Mouse (Mus musculus) thymus, adult 2 months (tissue): ENCODE measurements around the gene Adprhl1. TPM values are rescaled to one million over a fixed set of nuclear protein-coding genes. Genes with fewer than 3 reads are reported as not detected.

Source experiments
- DNase-seq: peaks from one replicate; pipeline ENCODE4 v3.0.0; 2021
- H3K27ac ChIP-seq: fragments of 200-500 bp; 2 replicates; pipeline ENCODE4 v1.5.1; 2012; ENCODE audit warnings: low read length, control low read depth; ENCODE audit not compliant: control insufficient read depth, insufficient read depth
- H3K27me3 ChIP-seq: fragments of 200-500 bp; 2 replicates; pipeline ENCODE4 v1.6.1; 2012; ENCODE audit warnings: mild to moderate bottlenecking, low read length, moderate library complexity, mixed read lengths; ENCODE audit not compliant: control insufficient read depth, insufficient read depth
- H3K36me3 ChIP-seq: fragments of 200-500 bp; 2 replicates; pipeline ENCODE4 v1.6.1; 2012; ENCODE audit warnings: mild to moderate bottlenecking, low read length, moderate library complexity; ENCODE audit not compliant: control insufficient read depth, insufficient read depth
- H3K4me1 ChIP-seq: fragments of 200-500 bp; replicated peaks from 2 replicates; pipeline ENCODE4 v1.6.1; 2012; ENCODE audit warnings: low read length; ENCODE audit not compliant: control insufficient read depth, insufficient read depth
- H3K4me3 ChIP-seq: fragments of 200-500 bp; 2 replicates; pipeline ENCODE4 v1.5.1; 2012; ENCODE audit warnings: mild to moderate bottlenecking, low read length, control low read depth, moderate library complexity; ENCODE audit not compliant: control insufficient read depth, insufficient read depth
- CTCF ChIP-seq: fragments of 200-500 bp; IDR thresholded peaks from 2 replicates; pipeline ENCODE4 v1.5.1; 2012; ENCODE audit warnings: mild to moderate bottlenecking, control low read depth, low read length, moderate library complexity, borderline replicate concordance; ENCODE audit not compliant: control insufficient read depth, poor library complexity, insufficient read depth; ENCODE audit errors: extremely low read depth
- POLR2A ChIP-seq: fragments of 200-500 bp; IDR thresholded peaks from 2 replicates; pipeline ENCODE4 v1.6.1; 2012; ENCODE audit warnings: mild to moderate bottlenecking, low read length, control low read depth, moderate library complexity; ENCODE audit not compliant: control insufficient read depth, poor library complexity, insufficient read depth; ENCODE audit errors: extremely low read depth
- WGBS: fragments of 180-500 bp; shearing (Covaris S2); methylation state at CpG from one replicate; pipeline ENCODE4 v1.1.7; 2018; 5-methylcytosine and 5-hydroxymethylcytosine counted together
- polyA plus RNA-seq: library from polyadenylated mRNA; depleted of rRNA; stranded (reverse); fragments of >200 nt; gene quantifications from 2 replicates; pipeline ENCODE4 v1.2.3, GENCODE M21; 2012

Adprhl1 gene
- polyA plus RNA-seq, 1 experiment = 9.2 TPM

DNA sequence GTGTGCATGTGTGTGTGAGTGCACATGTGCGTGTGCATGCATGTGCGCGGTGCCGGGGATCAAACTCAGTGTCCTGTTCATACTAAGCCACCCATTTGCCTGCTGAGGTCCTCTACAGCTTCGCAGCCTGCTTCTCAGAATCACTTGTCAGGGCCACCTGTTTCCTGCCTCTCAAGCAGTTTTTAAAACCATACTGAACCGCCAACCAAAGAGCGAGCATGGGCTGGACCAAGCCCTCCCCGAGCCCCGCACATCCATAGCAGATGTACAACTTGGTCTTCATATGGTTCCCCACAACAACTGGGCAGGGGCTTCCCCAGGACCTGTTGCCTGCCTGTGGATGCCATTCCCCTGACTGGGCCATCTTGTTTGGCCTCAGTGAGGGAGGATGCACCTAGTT, 13.9 kb downstream of the Adprhl1 start:
- Histone ChIP-seq H3K4me3 (no peak overlapping the region), H3K27ac (no peak overlapping the region), H3K27me3 (no peaks in the 10 kb centered on the region), H3K4me1 (peaks cover 3% of the 10 kb centered on the region; the same call in 1 of the 2 replicates), H3K36me3 (no peaks in the 10 kb centered on the region)
- no peak for TF ChIP-seq POLR2A
- WGBS = 11% methylated on average over 9 of the region's 9 CpGs
- DNase-seq = no peak

DNA sequence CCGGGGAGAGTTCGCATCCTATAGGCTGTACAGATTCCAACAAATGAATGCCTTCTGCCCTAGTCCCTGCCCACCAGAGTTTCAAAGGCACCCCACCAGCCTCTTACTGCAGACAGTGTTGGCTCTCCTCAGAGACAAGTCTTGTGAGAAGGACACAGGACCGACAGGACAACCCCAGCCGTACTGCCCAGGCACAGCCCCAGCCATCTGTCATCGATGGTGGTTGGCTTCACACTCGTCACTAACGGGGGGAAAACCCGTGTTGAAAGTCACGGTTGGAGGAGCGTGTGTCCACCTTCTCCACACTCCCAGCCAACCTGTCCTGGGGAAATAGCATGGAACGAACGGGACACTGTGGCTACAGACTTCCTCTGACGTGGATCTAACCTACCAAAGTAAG, 19.2 kb downstream of the Adprhl1 start:
- H3K36me3 ChIP-seq = no peaks in the 10 kb centered on the region
- no peak for DNase-seq

DNA sequence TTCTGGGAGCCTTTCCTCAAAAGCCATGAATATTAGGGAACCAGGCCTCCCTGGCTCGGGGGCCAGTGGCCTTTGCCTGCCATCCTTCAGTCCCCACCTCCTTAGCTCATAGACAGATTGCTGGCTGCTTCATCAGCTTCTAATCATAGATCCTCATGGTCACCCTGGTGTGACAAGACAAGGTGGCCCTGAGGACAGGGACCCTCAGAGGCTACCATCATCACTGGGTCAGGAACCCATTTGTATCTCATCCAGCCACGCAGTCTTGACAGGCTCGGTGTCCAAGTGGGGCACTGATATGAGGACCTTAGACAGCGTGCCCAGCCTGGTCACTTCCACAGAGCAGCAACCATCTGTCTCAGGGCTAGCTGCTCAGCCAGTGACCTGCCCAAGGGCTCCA, 23.5 kb downstream of the Adprhl1 start:
- TF ChIP-seq POLR2A (no peak), CTCF (no peak)
- no peak for DNase-seq
- no peaks in the 10 kb centered on the region for H3K36me3 ChIP-seq
- WGBS = 94% methylated on average over 4 of the region's 4 CpGs
- no peak overlapping the region for H3K4me3 ChIP-seq
- no peaks in the 10 kb centered on the region for H3K27me3 ChIP-seq
- no peaks in the 10 kb centered on the region for H3K4me1 ChIP-seq
- H3K27ac ChIP-seq = no peak overlapping the region

More for the DNA sequence above, 19.2 kb downstream of the Adprhl1 start:
- H3K27me3 ChIP-seq = no peaks in the 10 kb centered on the region
- no peak overlapping the region for H3K27ac ChIP-seq
- H3K4me1 ChIP-seq = peaks cover under 1% of the 10 kb centered on the region; the same call in 1 of the 2 replicates
- H3K4me3 ChIP-seq = no peak overlapping the region
- TF ChIP-seq POLR2A = no peak
- no peak for TF ChIP-seq CTCF
- 91% methylated on average over 13 of the region's 13 CpGs for WGBS

- 94% methylated on average over 12 of the region's 12 CpGs for WGBS
Observed at GRCm38 (mm10) chr8:13229802-13230201, 24.2 kb downstream of the Adprhl1 start.

DNA sequence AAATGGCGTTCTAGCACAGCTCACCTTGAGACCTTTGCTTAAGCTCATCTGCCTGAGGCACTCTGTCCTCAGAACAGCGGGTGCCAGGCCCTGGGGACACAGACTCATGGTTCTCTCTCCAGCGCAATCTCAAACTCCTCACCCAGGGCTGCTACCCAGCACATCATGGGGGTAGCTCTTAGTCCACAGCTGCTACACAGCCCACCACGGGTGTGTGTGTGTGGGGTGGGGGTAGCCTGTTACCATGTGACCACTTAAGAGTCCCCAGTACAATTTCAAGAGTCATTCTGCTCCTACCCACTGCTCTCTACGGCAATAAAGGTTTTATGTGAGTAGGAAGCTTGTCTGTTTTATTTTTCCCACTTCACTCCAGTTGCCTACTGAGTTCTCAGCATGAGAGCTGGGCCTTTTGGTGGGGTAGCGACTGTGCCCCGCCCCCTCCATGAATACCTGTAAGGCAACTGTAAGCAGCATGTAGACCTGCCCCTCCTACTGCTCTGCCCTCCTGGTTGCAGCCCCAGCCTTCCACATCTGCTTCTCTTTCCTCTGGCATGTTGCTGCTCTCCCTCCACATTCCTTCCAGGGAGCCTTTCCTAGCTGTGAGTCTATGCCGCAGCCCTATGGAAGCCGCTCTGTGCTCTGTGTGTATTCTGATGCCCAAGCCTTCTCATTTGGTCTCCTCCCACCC, 24.9 kb downstream of the Adprhl1 start:
- WGBS = 77% methylated on average over 9 of the region's 9 CpGs
- no peaks in the 10 kb centered on the region for H3K27me3 ChIP-seq
- H3K4me1 ChIP-seq = no peaks in the 10 kb centered on the region
- no peak for TF ChIP-seq POLR2A
- TF ChIP-seq CTCF = no peak
- no peaks in the 10 kb centered on the region for H3K36me3 ChIP-seq
- no peak overlapping the region for H3K27ac ChIP-seq
- no peak for DNase-seq
- no peak overlapping the region for H3K4me3 ChIP-seq

More at GRCm38 (mm10) chr8:13229802-13230201, 24.2 kb downstream of the Adprhl1 start:
- DNase-seq = no peak
- H3K4me3 ChIP-seq = no peak overlapping the region
- no peak for TF ChIP-seq POLR2A
- no peak for TF ChIP-seq CTCF
- no peak overlapping the region for H3K27ac ChIP-seq
- no peaks in the 10 kb centered on the region for H3K27me3 ChIP-seq
- H3K4me1 ChIP-seq = no peaks in the 10 kb centered on the region
- H3K36me3 ChIP-seq = no peaks in the 10 kb centered on the region

- H3K4me1 ChIP-seq = no peaks in the 10 kb centered on the region
- no peak for DNase-seq
- no peak overlapping the region for H3K4me3 ChIP-seq
- 62% methylated on average over 3 of the region's 3 CpGs for WGBS
- no peaks in the 10 kb centered on the region for H3K36me3 ChIP-seq
- no peak for TF ChIP-seq POLR2A
- TF ChIP-seq CTCF = no peak
- no peak overlapping the region for H3K27ac ChIP-seq
- no peaks in the 10 kb centered on the region for H3K27me3 ChIP-seq
Observed at GRCm38 (mm10) chr8:13227184-13227583, 26.8 kb downstream of the Adprhl1 start.

DNA sequence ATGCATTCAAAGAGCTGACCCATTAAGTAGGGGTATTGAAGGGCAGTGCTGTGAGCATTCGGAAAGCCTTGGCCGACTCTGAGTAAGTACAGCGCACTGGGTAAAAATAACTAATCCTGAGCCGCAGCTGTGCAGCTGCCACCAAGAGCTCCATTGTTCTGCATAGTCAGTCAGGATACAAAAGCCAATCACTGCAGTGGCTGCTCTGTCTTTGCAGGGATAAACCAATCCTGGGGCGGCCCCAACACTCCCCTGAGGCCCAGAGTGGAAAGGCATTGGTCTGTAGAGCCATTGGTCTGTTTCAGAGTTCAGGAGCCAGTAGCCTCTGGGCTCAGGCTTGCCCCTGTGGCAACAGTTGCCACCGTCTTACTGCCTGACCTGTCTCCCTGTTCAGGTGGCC, 27.7 kb downstream of the Adprhl1 start:
- TF ChIP-seq CTCF (no peak), POLR2A (no peak)
- no peak overlapping the region for H3K4me3 ChIP-seq
- no peaks in the 10 kb centered on the region for H3K27me3 ChIP-seq
- no peak overlapping the region for H3K27ac ChIP-seq
- H3K4me1 ChIP-seq = no peaks in the 10 kb centered on the region
- 78% methylated on average over 6 of the region's 6 CpGs for WGBS
- no peak for DNase-seq
- H3K36me3 ChIP-seq = no peaks in the 10 kb centered on the region
